Mouse (Mus musculus) brain, embryonic 14.5 days (tissue): ENCODE results near the gene Ascc2. TPM values are rescaled to one million over a fixed set of nuclear protein-coding genes. Genes with fewer than 3 reads are reported as not detected.
"Not testable (repeated sequence)": the region's sequence is repeated elsewhere in the genome, so short reads cannot be mapped to it uniquely, and the experiment has no call there.

Experiments
- DNase-seq: peaks from one replicate; pipeline ENCODE4 v3.0.0-alpha.2; 2011; ENCODE audit warnings: low read depth
- CTCF ChIP-seq: fragments of 200-500 bp; IDR thresholded peaks from 2 replicates; pipeline ENCODE4 v1.5.1; 2012; ENCODE audit warnings: inconsistent platforms, mild to moderate bottlenecking, moderate library complexity, borderline replicate concordance; ENCODE audit not compliant: insufficient read depth, insufficient read length; ENCODE audit errors: extremely low read depth
- POLR2A ChIP-seq: fragments of 200-500 bp; IDR thresholded peaks from 2 replicates; pipeline ENCODE4 v1.6.1; 2012; ENCODE audit warnings: mild to moderate bottlenecking, inconsistent platforms, borderline replicate concordance; ENCODE audit not compliant: poor library complexity, insufficient read depth, insufficient read length, severe bottlenecking; ENCODE audit errors: extremely low read depth
- polyA plus RNA-seq: library from polyadenylated mRNA; depleted of rRNA; stranded (reverse); fragments of >200 nt; gene quantifications from 2 replicates; pipeline ENCODE4 v1.2.3, GENCODE M21; 2012

Gene Ascc2
- polyA plus RNA-seq, 1 experiment: 32.3 TPM

DNA sequence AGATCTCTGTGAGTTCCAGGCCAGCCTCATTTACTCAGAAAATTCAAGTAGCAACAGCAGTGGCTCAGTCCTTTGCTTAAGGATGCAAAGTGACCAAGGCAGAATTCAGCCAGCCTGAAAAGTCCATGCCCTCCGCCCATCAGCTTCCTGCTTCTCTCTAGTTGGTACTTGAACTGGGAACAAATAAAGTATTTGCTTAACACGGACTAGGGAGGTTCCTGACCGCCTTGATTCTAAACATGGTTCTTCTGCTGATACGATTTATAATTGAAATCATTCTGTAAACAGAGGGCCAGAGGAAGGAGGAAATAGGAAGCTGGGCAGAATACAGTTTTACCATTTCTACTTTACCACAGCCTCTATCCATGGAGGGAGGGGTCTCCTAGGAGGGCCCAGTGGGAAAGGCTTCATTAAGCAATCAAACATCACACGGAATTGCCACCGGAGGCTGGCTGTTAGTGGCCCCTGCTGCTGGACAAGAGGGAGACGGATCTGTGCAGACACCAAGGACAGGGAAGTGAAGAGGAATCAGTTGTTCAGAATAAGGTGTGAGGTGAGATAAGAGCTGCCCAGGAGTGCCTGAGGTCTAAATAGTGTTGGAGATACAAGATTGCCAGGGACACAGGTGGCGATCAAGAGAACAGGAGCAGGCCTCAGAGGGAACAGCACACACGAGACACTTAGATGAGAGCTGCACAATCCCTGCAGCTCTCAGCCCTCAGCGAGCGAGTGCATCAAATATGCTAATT, 51.3 kb downstream of the Ascc2 start:
- no peak for DNase-seq
- no peak for TF ChIP-seq POLR2A

GRCm38 (mm10) chr11:4690353-4690752, 52.8 kb downstream of the Ascc2 start:
- no peak for DNase-seq
- TF ChIP-seq CTCF (no peak), POLR2A (no peak)

- TF ChIP-seq CTCF (no peak), POLR2A (no peak)
- DNase-seq: peak; percentile 36
These were observed 53.7 kb downstream of the Ascc2 start for GRCm38 (mm10) chr11:4691213-4691612.

GRCm38 (mm10) chr11:4692162-4692561, 54.6 kb downstream of the Ascc2 start:
- TF ChIP-seq CTCF: no peak
- TF ChIP-seq POLR2A: no peak
- DNase-seq: no peak

DNA sequence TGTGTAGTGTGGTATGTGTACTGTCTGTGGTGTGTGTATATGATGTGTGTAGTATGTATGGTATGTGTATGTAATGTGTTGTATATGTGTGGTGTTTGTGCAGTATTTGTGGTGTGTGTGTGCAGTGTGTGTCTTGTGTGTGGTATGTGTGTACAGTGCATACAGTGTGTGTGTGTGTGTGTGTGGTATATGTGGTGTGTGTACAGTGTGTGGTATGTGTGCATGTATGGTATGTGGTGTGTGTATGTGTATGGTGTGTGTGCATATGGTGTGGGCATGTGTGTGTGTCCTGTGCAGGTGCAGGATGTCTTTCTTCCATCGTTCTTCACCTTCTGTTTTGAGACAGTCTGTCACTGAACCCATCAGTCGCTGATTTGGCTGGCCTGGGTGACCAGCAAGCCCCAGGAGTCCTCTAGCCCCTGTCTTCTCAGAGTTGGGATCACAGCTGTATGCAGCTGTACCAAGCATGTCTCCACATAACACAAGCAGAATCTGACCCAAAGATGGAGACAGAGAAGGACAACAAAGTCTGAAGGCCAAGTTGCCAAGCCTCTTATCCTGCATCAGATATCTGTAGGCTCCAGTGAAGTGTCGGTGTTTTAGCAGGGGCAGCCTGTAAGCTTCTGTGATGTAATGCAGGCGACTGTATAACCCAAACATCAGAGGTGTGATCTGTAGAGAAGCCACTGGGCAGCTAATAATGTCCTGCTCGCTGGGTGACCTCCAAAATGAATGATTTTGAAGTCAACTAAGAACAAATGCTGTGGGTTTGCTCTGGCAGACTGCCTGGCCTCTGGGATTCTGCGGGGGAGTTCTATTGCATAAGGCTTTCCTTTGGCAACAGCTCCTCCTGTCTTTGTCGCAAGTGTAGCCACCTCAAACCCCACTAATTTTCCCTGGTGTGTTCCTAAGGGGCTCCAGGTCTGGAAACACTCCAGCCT, 59.8 kb downstream of the Ascc2 start:
- peak; percentile 22; the same call in 1 of the 2 replicates for TF ChIP-seq CTCF
- TF ChIP-seq POLR2A: no peak
- peak; percentile 31 for DNase-seq

DNA sequence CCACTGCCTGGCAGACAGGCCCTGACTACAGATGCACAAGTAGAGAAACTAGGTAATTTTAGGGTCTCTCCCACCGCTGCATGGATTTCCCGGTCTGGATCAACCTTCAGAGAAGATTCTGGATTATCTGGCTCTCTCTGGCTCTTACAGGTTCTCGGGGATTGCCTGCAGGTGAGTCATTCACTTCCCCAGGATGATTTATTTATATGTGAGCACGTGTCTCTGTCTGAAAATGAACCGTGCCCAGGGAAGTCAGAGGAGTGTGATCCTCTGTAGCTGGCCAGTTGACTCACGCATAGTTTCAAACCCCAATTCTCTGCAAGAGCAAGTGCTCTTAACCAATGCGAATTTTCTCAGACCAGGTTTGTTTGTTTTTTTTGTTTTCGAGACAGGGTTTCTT, 63.2 kb downstream of the Ascc2 start:
- no peak for DNase-seq
- TF ChIP-seq CTCF: no peak
- TF ChIP-seq POLR2A: no peak

GRCm38 (mm10) chr11:4703688-4704071, 66.1 kb downstream of the Ascc2 start:
- no peak for TF ChIP-seq POLR2A
- no peak for TF ChIP-seq CTCF
- DNase-seq: no peak

DNA sequence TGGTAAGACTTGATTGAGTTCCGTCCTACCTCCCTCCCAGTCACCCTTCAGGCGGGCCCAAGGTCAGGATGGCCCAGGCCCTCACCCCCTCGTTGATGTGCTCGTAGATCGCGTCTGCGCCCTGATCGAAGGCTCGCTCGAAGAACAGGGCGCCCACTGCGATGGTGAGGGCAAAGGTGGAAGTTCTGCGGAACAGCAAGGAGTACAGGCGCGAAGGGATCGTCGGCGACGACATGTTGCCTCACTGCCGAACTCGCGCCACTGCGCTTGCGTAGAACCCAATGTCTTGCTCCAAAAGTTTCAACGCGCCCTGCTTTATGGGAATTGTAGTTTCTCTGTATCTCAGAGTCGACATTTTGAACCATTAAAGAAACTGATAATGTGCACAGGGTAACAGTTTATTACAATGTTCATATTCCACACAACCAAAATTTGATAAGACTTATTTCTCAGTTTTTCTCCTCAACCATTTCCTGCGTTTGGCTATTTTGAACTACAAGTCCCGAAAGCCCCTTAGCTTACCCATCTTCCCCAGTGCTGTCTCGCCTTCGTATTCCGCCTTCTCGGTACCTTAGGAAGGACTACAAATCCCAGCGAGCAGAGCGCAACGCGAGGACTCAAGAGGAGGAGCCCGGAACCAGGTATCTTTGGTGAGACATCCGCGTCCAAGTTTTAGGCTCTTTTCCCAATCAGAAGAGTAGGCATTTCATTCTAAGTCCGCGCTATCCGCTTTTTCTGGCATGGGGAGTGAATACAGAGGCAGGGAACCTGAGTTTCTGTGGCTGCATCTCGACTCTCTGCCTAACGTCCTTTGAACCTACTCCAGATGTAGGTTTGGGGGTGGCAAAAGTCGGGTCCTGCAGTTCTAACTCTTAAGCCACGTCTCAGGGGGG, 66.8 kb downstream of the Ascc2 start, which contains the start of the genes Uqcr10 and Zmat5:
Uqcr10 (minus strand) TSS at position 271 of the 893 bp plus-strand sequence.
Zmat5 (plus strand) TSS at position 607 of the 893 bp plus-strand sequence.
- DNase-seq: peak; percentile 98
- TF ChIP-seq POLR2A (peak; percentile 72; the same call in 1 of the 2 replicates), CTCF (no peak)

DNA sequence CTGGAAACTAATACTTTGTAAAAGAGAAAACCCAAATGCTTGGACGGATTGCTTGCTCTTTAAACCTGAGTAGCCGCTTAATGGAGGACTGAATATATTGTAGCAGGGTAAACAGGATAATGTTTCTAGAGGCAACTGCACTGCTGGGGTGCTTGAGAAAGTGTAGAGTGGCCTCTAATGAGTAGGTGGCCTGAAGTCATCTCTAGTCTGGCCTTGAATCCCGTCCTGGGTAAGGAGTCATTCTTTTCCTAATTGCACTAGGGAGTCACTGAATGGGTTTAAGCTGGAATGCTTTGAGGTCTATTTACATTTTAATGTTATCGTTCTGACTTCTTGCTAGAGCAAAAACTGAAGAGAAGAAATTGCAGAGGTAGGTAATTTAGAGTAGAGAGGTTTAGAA, 67.6 kb downstream of the Ascc2 start:
- DNase-seq: no peak
- TF ChIP-seq CTCF (no peak), POLR2A (no peak)

- DNase-seq: not testable (repeated sequence)
These were observed 72.6 kb downstream of the Ascc2 start for GRCm38 (mm10) chr11:4710188-4710587.

DNA sequence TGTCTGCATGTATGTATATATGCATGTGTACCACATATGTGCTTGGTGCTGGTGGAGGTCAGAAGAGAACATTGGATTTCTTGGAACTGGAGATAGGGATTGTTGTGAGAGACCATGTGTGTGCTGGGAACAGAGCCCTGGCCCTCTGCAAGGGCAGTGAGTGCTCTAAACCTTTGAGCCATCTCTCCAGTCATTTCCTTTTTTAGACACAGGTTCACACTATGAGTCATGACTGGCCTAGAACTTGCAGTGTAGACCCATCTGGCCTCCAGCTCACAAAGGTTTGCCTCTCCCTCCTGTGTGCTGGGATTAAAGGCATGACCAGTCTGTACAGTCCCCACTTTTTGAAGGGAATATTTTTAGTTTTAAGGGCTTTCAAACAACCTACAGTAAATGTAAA, 75.3 kb downstream of the Ascc2 start:
- no peak for DNase-seq
- TF ChIP-seq CTCF (no peak), POLR2A (no peak)
